Mouse (Mus musculus) A20 (cell line): Measurements from ENCODE around the gene Gm10309.
"Not testable (repeated sequence)": the region's sequence is repeated elsewhere in the genome, so short reads cannot be mapped to it uniquely, and the experiment has no call there.

Source experiments
- DNase-seq: peaks from one replicate; pipeline ENCODE4 v3.0.0-alpha.2; 2011; ENCODE audit warnings: low read depth, low spot score

Gm10309 gene

GRCm38 (mm10) chr17:86514974-86515620 is 10.1 kb upstream of the Gm10309 start:
- DNase-seq, result no peak

GRCm38 (mm10) chr17:86509871-86510270 is 4.8 kb upstream of the Gm10309 start:
- DNase-seq, result no peak

DNA sequence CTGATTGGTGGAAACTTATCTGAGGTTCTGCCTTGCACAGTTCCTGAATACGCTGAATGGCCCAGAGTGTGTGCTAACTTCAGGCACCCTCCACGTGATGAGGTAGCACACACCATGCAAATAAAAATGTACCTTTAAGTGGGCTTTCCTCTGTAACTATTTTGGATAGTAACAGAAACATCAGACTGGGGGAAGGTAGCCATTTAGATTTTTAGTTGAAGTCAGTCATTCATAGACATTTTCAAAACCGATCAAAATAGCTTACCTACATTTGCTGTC is 3.1 kb upstream of the Gm10309 start:
- no peak for DNase-seq

GRCm38 (mm10) chr17:86507342-86508211 is 2.5 kb upstream of the Gm10309 start:
- DNase-seq, result no peak

- no peak for DNase-seq
These were observed 1.8 kb upstream of the Gm10309 start for GRCm38 (mm10) chr17:86506881-86507280.

DNA sequence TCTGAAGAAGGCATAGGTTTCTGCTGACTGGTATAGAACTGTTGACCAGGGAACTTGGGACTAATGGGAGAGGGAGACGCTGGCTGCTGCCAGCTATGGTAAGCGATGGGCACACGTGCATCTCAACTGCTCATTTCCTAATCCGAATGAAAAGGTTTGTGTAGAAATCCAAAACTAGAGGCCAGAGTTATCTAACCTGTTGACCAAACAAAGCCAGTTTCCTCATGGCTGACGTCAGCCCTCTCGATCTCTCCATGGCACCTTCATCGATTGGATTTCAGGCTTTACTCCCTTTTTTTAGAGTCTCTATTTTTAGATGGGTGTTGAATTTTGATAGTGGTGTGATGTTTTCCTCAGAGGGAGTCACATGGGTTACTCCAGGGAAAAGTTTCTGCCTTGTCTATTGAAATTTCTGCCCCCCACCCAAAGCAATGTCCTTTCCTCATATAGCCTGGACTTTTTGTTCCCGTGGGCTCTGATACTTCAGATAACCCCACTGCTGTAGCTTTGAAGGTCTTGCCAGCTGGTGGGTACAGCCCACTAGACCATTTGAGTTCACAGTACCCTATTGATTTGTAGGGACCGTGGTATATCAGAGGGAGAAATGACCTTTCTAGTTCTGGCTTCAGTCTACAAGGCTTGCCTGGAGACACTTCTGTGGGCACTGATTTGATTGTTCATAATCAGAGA is 1.7 kb downstream of the Gm10309 start:
- DNase-seq, result no peak

- no peak for DNase-seq
These were observed 3.6 kb downstream of the Gm10309 start for GRCm38 (mm10) chr17:86501393-86501792.

DNA sequence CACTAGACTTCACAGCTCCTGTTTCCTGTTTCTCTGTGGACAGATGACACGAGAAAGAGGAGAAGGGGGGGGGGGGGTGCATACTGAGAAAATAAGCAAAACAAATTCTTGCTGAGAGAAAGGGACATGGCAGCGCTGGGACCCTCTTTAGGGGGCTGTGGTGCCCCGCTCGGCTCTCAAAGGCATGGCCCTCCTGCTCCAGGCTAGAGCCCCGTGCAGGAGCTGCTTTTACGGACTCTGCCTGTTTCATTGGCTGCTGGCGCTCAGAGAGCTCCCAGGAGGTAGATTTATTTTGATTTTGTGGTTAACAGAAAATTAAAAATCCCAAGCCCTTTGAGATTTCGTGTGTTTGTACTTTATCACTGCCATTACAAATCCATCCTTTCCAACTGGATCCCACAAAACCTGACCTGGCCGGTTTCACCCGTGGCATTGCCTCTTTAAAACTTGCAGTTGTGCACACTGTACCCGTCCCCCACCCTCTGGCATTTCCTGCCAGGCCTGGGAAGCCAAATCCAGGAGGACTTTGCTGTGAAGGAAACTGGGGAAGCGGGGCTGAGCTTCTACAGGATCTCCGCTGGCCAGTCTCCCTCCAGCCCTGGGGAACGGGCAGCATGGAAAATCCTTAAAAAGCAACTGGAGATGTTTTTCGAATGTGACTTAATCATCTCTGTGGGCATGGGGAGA is 5.5 kb downstream of the Gm10309 start:
- DNase-seq, result no peak

- DNase-seq, result no peak
These were observed 7.7 kb downstream of the Gm10309 start for GRCm38 (mm10) chr17:86497302-86497701.

GRCm38 (mm10) chr17:86496123-86496771 is 8.8 kb downstream of the Gm10309 start:
- DNase-seq, result peak; percentile 41

GRCm38 (mm10) chr17:86494895-86495294 is 10.1 kb downstream of the Gm10309 start:
- DNase-seq, result peak; percentile 41

DNA sequence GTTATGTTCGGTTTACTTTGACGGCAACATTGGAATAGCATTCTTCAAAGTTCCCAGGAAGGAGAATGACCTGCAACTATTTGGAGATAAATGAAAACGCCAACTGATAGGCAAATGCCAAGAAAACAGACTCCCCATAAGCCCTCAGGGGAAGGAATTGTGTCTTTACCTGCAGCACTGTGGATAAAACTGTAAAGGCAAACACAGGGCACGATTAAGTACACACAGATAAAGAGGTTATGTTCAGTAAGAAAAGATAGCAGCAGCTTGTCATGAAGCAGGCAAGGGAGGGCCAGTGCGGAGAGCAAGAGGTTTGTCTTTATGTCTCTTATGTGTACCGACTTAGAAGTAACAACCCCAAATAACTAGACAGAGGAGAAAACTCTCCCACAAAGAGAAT is 10.5 kb downstream of the Gm10309 start:
- no peak for DNase-seq

DNA sequence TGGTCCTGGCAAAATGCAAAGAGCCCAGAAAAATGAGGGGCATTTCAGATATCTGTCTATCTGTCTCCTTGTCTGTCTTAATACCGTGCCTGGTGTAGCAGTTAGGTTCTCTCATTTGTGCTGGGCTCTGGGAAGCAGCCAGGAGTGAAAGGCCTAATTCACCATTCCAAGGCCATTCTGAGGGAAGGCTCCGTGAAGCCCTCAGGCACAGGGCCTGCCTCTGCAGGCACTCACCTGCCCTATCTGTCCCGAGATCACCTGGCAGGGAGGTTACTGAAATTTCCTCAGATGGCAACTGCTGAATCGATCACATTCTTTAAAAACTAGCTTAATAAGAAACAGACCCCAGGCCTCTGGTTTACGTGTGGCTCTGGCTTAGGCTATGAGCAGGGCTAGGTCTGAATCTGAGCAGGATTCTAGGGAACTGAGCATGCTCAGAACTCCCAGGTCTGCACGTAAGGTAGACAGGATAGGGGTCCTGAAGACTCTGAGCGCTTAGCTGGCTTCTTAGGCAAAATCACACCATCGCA is 11.1 kb downstream of the Gm10309 start:
- DNase-seq, result no peak

- no peak for DNase-seq
These were observed 12.7 kb downstream of the Gm10309 start for GRCm38 (mm10) chr17:86492376-86492775.

DNA sequence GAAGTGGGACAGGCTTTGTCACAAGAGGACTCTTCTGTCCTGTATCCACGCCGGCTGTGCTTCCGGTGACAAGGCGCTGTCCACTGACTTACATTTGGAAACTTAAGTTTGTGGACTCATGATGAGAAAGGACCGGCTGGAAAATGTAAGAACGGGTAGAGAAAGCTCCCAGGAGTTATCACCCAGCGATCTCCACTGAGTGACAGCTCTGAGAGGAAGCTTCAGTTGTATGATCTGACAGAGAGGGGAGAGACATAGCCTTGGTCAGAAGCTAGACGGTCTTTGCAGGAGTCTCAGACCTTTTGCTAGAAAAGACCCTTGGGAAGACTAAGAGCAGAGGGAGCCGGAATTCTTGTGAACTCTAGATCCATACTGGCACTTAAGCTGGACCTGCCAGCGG is 15.2 kb downstream of the Gm10309 start:
- no peak for DNase-seq

DNA sequence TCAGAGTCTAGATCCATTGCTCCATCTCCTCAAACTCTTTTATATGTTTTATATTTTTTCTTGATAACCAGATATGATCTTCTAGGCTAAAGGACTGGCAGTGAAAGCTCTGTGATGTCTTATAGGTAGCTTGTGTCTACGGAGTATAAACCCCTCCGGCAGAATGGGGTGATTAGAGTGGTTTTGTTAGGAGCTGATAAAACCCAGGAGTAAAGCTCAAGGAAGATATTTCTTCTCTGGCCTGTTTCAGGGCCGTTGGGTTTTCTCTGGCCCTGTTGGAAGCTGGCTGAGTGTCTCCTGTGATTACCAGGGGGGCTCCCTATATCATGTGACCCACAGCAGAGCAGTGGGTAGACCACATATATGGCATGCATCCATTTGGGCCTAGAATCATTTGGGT is 17.6 kb downstream of the Gm10309 start:
- DNase-seq, result no peak

DNA sequence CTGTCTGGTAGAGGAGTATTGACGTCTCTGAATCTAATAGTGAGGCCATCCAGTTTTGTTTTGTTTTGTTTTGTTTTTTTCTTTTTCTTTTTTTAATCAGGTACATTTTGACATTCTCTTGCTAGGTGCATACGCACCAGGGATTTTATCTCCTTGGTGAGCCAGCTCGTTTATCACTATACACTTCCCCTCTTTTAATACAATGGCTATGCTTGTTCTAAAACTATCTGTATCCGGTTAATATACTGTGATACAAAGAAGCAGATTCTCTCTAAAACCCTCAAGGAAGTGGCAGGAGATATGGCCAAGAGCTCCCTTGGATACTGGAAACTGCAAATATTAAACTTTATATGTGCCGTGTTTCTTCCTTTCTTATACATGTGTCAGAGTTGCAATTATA is 18.4 kb downstream of the Gm10309 start:
- DNase-seq, result no peak

DNA sequence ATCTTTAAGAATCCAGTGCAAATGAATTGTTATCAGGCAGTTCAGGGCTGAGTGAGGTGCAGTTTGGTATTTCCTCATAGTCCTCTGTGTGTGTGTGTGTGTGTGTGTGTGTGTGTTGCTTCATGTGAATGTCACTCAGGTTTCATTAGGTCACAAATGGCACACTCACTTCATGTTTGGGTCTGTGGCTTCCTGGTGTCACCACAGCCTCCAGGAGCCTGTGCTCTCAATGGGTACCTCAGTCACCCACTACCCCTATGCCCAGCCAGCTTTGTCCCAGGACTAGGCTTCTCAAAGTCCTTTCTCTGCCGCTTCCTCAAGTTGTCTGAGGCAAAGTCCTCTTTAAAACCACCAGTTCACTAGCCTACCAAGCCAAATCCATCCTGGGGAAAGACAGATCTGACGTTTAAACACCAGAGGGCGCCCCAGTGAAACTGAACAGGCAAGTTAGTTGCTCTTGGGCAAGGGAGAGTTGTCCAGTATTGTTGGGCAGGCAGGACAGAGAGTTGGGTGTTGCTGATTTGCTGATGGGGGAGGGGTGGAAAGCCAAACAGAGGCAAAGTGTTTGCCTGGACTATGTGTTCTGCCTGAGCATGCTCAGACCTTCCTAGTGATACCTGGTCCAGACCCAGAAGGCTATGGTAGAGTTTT is 20.8 kb downstream of the Gm10309 start:
- DNase-seq, result peak; percentile 68

DNA sequence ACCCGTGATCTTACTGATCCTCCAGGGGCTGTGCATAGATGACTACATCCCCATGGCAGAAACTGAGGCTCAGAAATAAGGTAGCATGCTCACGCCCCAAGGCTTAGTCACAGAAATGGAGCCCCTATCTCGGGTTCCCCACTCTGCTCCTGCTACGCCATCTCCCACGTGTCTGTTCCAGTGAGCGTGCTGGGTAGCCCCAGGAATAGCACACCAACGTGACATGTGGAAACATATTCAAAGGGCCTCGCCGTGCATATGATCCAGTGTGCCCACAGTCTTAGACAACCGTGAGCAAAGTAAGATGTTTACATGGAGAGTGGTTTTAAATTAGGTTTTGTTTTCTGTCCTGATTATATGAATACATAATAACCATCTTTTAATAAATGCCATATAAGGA is 22.4 kb downstream of the Gm10309 start:
- DNase-seq, result no peak

- no peak for DNase-seq
These were observed 25.6 kb downstream of the Gm10309 start for GRCm38 (mm10) chr17:86479406-86479805.

DNA sequence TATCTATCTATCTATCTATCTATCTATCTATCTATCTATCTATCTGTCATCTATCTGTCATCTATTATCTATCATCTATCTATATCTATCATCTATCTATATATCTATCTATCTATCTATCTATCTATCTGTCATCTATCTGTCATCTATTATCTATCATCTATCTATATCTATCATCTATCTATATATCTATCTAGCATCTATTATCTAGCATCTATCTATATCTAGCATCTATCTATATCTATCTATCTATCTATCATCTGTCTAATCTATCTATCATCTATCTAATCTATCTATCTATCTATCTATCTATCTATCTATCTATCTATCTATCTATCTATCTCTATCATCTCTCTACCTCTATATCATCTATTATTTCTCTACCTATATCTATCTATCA is 27.6 kb downstream of the Gm10309 start:
- DNase-seq, result not testable (repeated sequence)
